Mouse (Mus musculus) kidney, embryonic 14.5 days (tissue): ENCODE measurements at regions not wholly inside any gene's neighbourhood (a gene's known extent, or its start where the extent isn't known, plus 50 kb on each side); places are given as distances from the start of the nearest gene placed in this dataset.

Experiments used
- ATAC-seq: fragments of 200-750 bp; cut with Nextera tagmentation; 2 replicates; pipeline ENCODE4 v1.8.0; 2017; ENCODE audit warnings: moderate number of reproducible peaks, mild to moderate bottlenecking, moderate TSS enrichment, moderate library complexity; ENCODE audit not compliant: low FRiP score, low TSS enrichment
- H3K27ac ChIP-seq: fragments of 300-500 bp; sonication (generic); 2 replicates; pipeline ENCODE4 v1.5.1; 2014; ENCODE audit warnings: low read depth, mild to moderate bottlenecking, low read length, moderate library complexity, mixed read lengths
- H3K27me3 ChIP-seq: fragments of 300-500 bp; sonication (generic); 2 replicates; pipeline ENCODE4 v1.6.1; 2014; ENCODE audit warnings: mild to moderate bottlenecking, low read length; ENCODE audit not compliant: control insufficient read depth, insufficient read depth
- H3K36me3 ChIP-seq: fragments of 300-500 bp; sonication (generic); 2 replicates; pipeline ENCODE4 v1.6.1; 2014; ENCODE audit warnings: low read length, mixed read lengths; ENCODE audit not compliant: control insufficient read depth, insufficient read depth
- H3K4me1 ChIP-seq: fragments of 300-500 bp; sonication (generic); 2 replicates; pipeline ENCODE4 v1.6.1; 2014; ENCODE audit warnings: low read length, mixed read lengths; ENCODE audit not compliant: control insufficient read depth, insufficient read depth
- H3K4me2 ChIP-seq: fragments of 300-500 bp; sonication (generic); replicated peaks from 2 replicates; pipeline ENCODE4 v1.6.1; 2014; ENCODE audit warnings: low read depth, mild to moderate bottlenecking, low read length
- H3K4me3 ChIP-seq: fragments of 300-500 bp; sonication (generic); 2 replicates; pipeline ENCODE4 v1.5.1; 2014; ENCODE audit warnings: mild to moderate bottlenecking, low read length
- H3K9ac ChIP-seq: fragments of 300-500 bp; sonication (generic); 2 replicates; pipeline ENCODE4 v1.6.1; 2014; ENCODE audit warnings: low read depth, mild to moderate bottlenecking, low read length, moderate library complexity
- H3K9me3 ChIP-seq: fragments of 300-500 bp; sonication (generic); 2 replicates; pipeline ENCODE4 v1.6.1; 2016; ENCODE audit warnings: low read length; ENCODE audit not compliant: control insufficient read depth
- WGBS: fragments of 180-500 bp; shearing (Covaris S2); extraction: QIAGEN DNeasy Blood & Tissue Kit; methylation state at CpG from one replicate; pipeline ENCODE4 v1.1.7; 2014; 5-methylcytosine and 5-hydroxymethylcytosine counted together

DNA sequence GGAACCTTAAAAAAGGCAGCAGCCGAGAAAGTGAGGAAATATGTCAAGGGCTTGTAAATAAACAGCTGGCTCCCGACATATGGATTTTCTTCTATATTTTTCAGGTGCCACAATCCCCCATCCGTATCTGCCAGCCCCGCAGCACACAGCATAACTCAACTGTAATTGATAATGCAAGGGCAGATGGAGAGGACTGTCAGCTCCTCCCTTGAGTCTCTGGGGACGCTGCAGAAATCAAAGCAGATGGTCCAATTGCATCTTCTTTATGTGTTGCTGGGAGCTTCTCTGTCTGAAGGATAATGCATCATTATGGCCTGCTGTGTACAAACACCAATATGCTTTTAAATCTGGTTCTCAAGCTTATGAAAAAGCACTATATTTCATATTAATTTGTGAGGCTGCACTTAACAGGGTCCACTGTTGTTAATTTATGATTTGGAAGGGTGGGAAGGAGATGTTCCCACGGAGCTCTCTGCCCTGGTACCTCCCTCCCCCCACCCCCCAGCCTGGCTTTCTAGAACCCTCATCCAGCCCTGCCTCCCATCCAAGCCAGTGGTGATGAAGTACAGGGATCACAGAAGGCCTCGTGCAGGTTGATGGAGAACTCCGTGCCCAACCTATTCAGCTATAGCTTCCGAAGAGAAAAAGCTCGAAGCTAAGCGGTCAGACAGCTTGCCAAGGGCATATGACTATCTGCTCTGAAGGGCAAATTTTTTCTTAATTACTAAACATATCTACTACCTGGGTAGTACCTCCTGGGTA lies 603.7 kb downstream of the Tox3 start:
- WGBS, result 54% methylated on average over 11 of the region's 11 CpGs

GRCm38 (mm10) chr8:89738657-89739056 lies 609.5 kb downstream of the Tox3 start:
- no peaks in the 10 kb centered on the region for H3K9me3 ChIP-seq
- 42% methylated on average over 3 of the region's 3 CpGs for WGBS
- H3K4me2 ChIP-seq, result no peak overlapping the region
- no peaks in the 10 kb centered on the region for H3K36me3 ChIP-seq
- no peak overlapping the region for H3K9ac ChIP-seq
- peak; percentile 78 for ATAC-seq
- 0 out of 2 replicates have a peak, but pooled peaks cover 3% of the 10 kb centered on the region for H3K4me1 ChIP-seq
- H3K27me3 ChIP-seq, result no peaks in the 10 kb centered on the region
- H3K27ac ChIP-seq, result no peak overlapping the region
- no peak overlapping the region for H3K4me3 ChIP-seq

More for the DNA sequence above, 603.7 kb downstream of the Tox3 start:
- H3K27me3 ChIP-seq, result no peaks in the 10 kb centered on the region; the same call in 1 of the 2 replicates
- H3K4me1 ChIP-seq, result no peaks in the 10 kb centered on the region
- H3K9ac ChIP-seq, result no peak overlapping the region
- ATAC-seq, result no peak
- no peaks in the 10 kb centered on the region for H3K36me3 ChIP-seq
- H3K27ac ChIP-seq, result no peak overlapping the region
- H3K4me2 ChIP-seq, result no peak overlapping the region
- H3K4me3 ChIP-seq, result no peak overlapping the region
- H3K9me3 ChIP-seq, result no peaks in the 10 kb centered on the region

GRCm38 (mm10) chr8:89737636-89738035 lies 610.5 kb downstream of the Tox3 start:
- Histone ChIP-seq H3K4me3 (no peak overlapping the region), H3K27me3 (no peaks in the 10 kb centered on the region), H3K4me1 (0 out of 2 replicates have a peak, but pooled peaks cover 3% of the 10 kb centered on the region), H3K36me3 (no peaks in the 10 kb centered on the region), H3K9me3 (no peaks in the 10 kb centered on the region), H3K9ac (no peak overlapping the region), H3K4me2 (no peak overlapping the region), H3K27ac (no peak overlapping the region; the same call in 1 of the 2 replicates)
- ATAC-seq, result no peak
- WGBS, result 82% methylated on average over 1 of the region's 1 CpGs

- Histone ChIP-seq H3K4me2 (no peak overlapping the region), H3K9ac (no peak overlapping the region), H3K4me1 (no peaks in the 10 kb centered on the region), H3K4me3 (no peak overlapping the region), H3K9me3 (no peaks in the 10 kb centered on the region), H3K27ac (no peak overlapping the region), H3K36me3 (no peaks in the 10 kb centered on the region), H3K27me3 (no peaks in the 10 kb centered on the region)
- 91% methylated on average over 6 of the region's 6 CpGs for WGBS
- no peak for ATAC-seq
Observed at GRCm38 (mm10) chr8:89727252-89727651, 620.9 kb downstream of the Tox3 start.

DNA sequence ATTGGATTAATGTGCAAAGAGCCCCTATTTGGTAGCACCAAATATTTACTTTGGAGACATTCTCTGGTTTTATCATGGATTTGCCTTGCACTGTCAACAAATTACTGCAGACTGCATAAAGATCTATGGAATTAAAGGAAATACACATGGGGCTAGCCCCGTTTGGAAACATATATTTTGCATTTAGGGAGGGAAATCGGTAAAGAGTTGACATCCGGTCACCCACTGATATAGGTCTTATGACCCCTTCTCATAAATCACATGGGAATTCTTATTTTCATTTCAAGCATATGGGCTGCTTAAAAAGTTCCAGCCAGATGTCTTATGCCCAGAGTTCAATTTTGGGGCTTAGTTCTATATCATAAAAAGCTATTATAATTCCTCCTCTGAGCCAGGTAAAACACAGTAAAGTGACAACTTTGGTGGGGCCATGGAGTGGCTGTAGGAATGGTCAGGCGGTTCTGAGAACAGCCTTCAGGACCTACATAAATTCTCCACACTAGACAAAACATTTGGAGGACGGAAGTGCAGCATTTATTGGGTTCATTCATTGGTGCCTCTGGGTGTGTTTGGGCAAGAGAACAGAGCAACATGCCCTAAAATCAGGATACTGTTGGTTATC lies 626.3 kb downstream of the Tox3 start:
- Histone ChIP-seq H3K4me1 (no peaks in the 10 kb centered on the region), H3K4me3 (no peak overlapping the region), H3K9ac (no peak overlapping the region), H3K36me3 (no peaks in the 10 kb centered on the region), H3K9me3 (no peaks in the 10 kb centered on the region), H3K4me2 (no peak overlapping the region), H3K27ac (no peak overlapping the region), H3K27me3 (no peaks in the 10 kb centered on the region)
- peak; percentile 79 for ATAC-seq
- WGBS, result 56% methylated on average over 5 of the region's 5 CpGs

- Histone ChIP-seq H3K36me3 (no peaks in the 10 kb centered on the region), H3K27me3 (no peaks in the 10 kb centered on the region), H3K4me2 (no peak overlapping the region), H3K27ac (no peak overlapping the region), H3K4me3 (no peak overlapping the region), H3K9ac (no peak overlapping the region), H3K4me1 (no peaks in the 10 kb centered on the region), H3K9me3 (no peaks in the 10 kb centered on the region)
- 82% methylated on average over 6 of the region's 6 CpGs for WGBS
- no peak for ATAC-seq
Observed at GRCm38 (mm10) chr8:89713880-89714279, 634.3 kb downstream of the Tox3 start.

DNA sequence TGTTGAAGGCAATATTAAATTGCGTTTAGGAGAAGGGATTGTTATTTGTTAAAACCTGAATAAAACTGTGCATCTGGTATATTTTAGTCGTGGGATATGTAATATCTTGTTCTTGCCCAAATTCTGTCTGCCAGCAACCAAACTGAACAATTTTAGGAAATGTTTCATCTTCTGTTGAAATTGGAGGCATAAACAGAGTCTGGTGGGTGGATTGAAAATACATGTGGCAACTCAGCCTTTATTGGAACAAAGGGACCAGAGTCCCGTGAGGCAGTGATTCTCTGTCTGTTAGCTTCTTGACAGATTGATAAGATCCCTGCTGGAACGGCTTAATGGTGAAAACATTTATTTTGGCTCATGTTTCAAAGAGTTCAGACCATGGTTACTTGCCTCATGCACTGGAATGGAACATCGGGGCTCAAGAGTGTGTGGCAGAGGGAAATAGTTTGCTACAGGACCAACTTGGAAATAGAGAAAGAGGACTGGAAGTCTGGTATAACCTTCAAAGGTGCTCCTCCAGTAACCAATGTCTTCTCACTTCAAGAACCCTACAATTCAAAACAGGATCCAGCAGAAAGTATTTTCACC lies 640.7 kb downstream of the Tox3 start:
- Histone ChIP-seq H3K27ac (peak overlapping the region; percentile 62; the same call in 1 of the 2 replicates), H3K4me1 (no peaks in the 10 kb centered on the region; the same call in 1 of the 2 replicates), H3K9ac (no peak overlapping the region), H3K9me3 (no peaks in the 10 kb centered on the region), H3K4me3 (no peak overlapping the region), H3K36me3 (no peaks in the 10 kb centered on the region), H3K27me3 (no peaks in the 10 kb centered on the region), H3K4me2 (no peak overlapping the region)
- peak; percentile 87 for ATAC-seq
- 19% methylated on average over 5 of the region's 5 CpGs for WGBS

GRCm38 (mm10) chr8:89685696-89686095 lies 641.7 kb upstream of the Sall1 start:
- H3K4me3 ChIP-seq, result no peak overlapping the region
- no peak overlapping the region for H3K9ac ChIP-seq
- WGBS, result 72% methylated on average over 6 of the region's 6 CpGs
- no peak overlapping the region for H3K27ac ChIP-seq
- H3K9me3 ChIP-seq, result peaks cover 9% of the 10 kb centered on the region; the same call in 1 of the 2 replicates
- ATAC-seq, result no peak
- H3K36me3 ChIP-seq, result no peaks in the 10 kb centered on the region
- no peak overlapping the region for H3K4me2 ChIP-seq
- H3K27me3 ChIP-seq, result no peaks in the 10 kb centered on the region
- no peaks in the 10 kb centered on the region for H3K4me1 ChIP-seq

- no peaks in the 10 kb centered on the region for H3K4me1 ChIP-seq
- no peak overlapping the region for H3K4me2 ChIP-seq
- no peaks in the 10 kb centered on the region for H3K27me3 ChIP-seq
- no peaks in the 10 kb centered on the region for H3K36me3 ChIP-seq
- no peak overlapping the region for H3K4me3 ChIP-seq
- no peaks in the 10 kb centered on the region for H3K9me3 ChIP-seq
- no peak overlapping the region for H3K9ac ChIP-seq
- WGBS, result 91% methylated on average over 4 of the region's 4 CpGs
- ATAC-seq, result no peak
- H3K27ac ChIP-seq, result no peak overlapping the region
Observed at GRCm38 (mm10) chr8:89680937-89681336, 637.0 kb upstream of the Sall1 start.
